Mouse (Mus musculus) ovary, postnatal 36 days (tissue): Measurements from ENCODE around the gene Vmn1r210.
"Not testable (repeated sequence)": the region's sequence is repeated elsewhere in the genome, so short reads cannot be mapped to it uniquely, and the experiment has no call there.

Experiments
- DNase-seq: peaks from one replicate; pipeline ENCODE4 v3.0.0; 2022; ENCODE audit warnings: low spot score, mixed read lengths

The Vmn1r210 gene

DNA sequence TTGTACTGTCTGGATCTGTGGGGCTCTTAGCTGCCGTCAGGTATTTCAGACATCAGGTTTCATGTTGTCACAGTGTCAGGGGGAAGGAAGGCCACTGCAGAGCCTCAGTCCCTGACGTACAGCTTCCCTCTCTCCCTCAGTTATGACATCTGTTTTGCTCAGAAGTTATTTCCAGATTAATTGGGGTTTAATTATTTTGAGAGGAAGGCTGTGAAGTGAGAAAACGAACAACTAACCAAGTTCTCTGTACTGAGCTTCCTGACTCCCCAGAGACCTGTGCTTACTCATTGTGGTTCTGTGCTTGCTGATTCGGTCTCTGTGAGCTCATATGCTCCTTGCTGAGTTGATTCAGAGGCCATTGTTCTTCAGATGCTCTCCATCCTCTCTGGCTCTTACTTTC, at the start of gene Vmn1r210:
Vmn1r210 (minus strand) TSS at position 101 of the 400 bp plus-strand sequence.
- no peak for DNase-seq

DNA sequence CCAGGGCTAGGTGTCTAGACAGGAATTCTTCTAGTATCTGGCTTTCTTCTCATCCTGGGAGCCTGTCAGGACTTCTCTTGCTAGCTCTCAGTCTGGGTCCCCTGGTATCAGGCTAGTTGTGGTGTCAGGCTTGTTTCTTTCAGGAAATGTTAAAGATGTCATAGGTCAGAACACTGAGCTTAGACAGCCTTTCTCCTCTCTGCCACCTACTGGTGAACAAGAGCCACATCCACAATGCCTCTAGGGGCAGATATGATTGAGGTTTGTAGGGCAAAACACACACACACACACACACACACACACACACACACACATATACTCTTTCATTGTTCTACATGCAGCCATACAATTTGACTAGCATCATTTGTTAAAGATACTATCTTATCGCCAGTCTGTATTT, 48.1 kb upstream of the Vmn1r210 start:
- DNase-seq = no peak

DNA sequence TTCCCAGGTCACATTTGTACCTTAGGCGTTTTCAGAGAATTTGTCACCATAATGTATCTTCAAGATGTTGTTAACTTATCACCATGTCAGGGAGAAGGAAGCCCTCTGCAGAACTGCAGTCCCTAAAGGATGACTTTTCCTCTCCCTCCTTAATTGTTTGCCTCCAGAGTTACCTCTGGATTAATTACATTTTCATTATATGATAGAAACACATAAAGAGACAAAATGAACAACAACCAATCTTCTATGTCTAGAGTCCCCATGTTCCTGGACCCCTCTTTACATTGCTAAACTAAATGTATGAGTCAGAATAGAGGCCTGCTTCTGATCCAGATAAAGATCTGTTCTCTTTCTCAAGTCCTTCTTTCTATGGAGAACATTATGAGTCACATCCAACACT, 26.3 kb upstream of the Vmn1r210 start, which contains the start of gene Vmn1r211:
Vmn1r211 (minus strand) TSS at position 101 of the 400 bp plus-strand sequence.
- DNase-seq = no peak

DNA sequence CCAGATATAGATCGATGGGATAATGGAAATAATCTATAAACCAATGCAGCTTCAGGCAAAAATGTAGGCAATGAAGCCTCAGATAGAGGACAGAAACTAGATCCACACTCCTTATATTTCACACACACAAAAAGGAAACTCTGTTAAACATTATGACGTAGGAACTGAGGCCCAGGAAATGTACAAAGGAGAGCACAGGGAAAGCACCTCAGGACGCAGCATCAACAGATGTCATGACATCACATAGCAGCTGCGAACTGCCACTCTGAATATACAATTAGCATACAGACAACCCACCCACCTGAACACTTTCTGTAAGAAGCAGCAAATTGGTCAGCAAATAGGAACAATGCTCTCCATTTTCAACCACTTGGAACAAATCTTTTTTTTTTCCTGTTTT, 23.6 kb upstream of the Vmn1r210 start:
- DNase-seq = no peak

DNA sequence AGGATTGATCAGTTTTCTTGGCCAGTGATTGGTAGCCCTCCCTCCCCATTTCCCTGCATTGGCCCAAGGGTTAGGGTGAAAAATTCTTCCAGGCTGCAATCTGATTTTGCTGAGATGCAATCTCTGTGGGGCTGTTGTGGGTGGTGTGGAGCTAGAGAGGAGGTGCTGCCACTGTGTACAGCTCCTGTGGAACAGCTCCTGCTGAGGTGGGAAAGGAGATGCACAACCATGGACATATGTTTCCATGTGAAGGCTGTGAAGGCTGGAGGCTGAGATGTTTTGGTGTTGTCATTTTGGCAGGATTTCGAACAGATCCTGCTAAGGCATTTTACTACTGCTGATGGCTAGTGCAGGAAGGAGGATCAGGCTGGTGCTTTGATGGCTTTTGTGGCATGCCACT, 15.7 kb upstream of the Vmn1r210 start:
- DNase-seq = no peak

DNA sequence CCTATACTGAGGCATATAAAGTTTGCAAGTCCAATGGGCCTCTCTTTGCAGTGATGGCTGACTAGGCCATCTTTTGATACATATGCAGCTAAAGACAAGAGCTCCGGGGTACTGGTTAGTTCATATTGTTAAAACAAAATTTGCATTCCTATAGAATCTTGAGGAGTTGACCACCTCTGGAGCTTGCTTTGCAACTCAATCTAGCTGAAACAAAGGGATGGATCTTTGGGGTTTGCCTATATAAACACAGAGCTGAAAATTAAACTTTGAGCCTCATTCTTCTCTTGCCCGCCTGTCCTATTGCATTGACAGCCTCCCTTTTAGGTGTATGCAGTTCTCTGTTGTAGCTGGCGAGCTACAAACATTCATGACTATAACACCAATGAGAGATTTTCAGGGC, 13.2 kb upstream of the Vmn1r210 start:
- not testable (repeated sequence) for DNase-seq

DNA sequence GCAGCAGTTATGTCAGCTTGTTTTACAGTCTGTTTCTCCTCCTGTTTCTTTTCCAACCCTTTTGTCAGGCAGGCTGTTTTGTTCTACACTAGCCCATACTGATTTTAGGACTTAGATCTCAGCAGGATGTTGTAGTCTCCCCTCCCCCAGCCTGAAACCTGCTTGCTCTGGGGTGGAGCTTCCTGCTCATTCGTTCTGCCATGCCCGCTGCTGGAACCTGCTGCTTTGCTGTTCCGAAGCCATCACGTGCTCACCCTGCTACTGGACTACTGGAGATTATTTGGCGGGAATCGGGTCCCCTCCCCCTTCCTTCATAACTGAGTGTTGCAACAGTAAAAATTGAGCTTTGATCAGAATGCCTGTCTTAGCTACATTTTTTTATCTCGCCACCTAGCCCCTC, 1.8 kb downstream of the Vmn1r210 start:
- DNase-seq = not testable (repeated sequence)

DNA sequence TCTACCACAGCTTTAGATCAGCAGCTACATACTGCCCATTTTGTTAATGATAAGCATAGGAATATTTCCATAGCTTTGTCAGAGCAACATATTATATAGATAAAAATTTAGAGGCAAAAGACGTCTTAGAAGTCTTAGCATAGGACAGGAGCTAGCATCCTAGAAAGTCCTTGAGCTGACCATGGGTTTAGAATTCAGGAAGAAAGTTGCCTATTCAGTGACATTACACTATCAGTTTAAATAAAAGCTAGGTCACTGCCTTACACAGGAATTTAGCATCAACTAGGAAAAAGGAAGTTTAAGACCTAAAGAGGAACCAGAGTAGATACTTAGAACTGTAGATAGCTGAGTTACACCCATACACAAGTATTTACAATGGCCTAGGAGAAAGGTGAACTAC, 9.5 kb downstream of the Vmn1r210 start:
- DNase-seq = not testable (repeated sequence)

DNA sequence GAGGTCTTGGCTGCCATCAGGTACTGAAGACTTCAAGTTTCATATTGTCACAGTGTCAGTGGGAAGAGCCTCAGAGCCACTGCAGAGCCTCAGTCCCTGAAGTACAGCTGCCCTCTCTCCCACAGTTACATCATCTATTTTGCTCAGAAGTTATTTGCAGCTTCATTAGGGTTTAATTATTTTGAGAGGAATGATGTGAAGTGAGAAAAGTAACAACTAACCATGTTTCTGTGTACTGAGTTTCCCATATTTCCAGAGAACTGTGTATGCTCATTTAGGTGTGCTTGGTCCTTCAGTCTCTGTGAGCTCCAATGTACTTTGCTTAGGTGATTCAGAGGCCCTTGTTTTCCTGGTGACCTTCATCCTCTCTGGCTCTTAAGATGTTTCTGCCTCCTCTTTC, 21.6 kb downstream of the Vmn1r210 start, which contains the start of gene Vmn1r209:
Vmn1r209 (minus strand) TSS at position 101 of the 400 bp plus-strand sequence.
- DNase-seq = not testable (repeated sequence)

DNA sequence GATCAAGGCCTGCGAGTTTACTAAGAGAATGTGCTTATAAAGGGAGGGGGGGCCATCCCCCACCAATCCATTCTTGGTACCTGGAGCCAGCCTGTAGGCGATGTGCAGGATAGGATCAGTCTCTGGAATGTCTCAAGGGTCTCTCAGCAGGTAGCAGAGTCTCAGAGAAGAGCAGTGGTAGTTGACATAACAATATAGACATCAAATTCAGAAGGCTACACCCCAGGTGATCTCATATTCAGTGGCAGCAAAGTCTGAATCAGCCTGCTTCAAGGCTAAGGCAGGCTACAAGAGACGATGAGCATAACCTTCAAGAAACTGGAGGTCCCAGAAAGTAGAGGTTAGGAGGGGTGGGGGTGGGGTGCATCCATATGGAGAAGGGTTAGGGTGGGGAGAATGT, 43.1 kb downstream of the Vmn1r210 start:
- DNase-seq = not testable (repeated sequence)

DNA sequence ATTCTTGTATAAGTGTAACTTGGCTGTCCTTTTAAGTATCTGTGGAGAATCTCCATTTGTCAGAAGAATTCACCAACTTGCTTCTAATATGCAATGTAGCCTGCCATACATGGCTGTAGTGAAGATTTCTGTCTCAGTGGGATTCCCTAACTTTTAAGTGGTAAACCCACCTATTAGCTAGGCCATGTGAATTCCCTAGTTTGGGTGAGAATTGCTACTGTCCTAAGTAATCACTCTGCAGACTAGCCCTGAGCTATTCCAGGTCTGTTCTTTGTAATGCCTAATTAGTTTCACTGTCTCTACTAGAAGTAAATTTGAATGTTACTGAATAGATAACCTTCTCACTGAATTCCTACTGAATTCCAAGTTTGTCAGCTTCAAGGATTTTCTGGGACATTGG, 47.0 kb downstream of the Vmn1r210 start:
- DNase-seq = not testable (repeated sequence)

DNA sequence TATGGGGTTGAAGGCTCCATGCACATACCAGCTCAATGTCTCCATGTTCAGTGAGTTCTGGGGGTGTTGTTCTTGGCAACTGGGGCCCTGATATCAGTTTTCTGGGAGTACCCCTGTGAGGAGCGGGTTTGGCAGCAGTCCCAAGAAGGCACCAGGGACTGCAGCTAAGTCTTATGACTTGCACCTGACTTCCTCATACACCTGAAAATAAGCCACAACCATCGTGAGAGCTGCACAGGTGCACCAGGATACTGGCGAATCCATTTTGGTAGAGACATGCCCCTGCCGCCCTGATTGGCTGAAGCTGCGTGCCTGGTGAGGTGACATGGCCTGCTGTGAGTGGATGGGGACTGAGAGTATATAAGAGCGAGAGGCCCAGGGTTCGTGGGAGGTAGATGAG, 53.8 kb downstream of the Vmn1r210 start, which contains the start of gene Vmn1r208:
Vmn1r208 (minus strand) TSS at position 101 of the 400 bp plus-strand sequence.
- not testable (repeated sequence) for DNase-seq
